Mouse (Mus musculus) c-Kit-positive CD71-negative TER-119-negative erythroid progenitor cells, embryonic 14.5 days (primary cell): ENCODE measurements at regions not wholly inside any gene's neighbourhood (a gene's known extent, or its start where the extent isn't known, plus 50 kb on each side); places are given as distances from the start of the nearest gene placed in this dataset.
"Not testable (repeated sequence)": the region's sequence is repeated elsewhere in the genome, so short reads cannot be mapped to it uniquely, and the experiment has no call there.

Experiments used
- DNase-seq: peaks from one replicate; pipeline ENCODE4 v3.0.0-alpha.2; 2013; ENCODE audit warnings: low read depth

- not testable (repeated sequence) for DNase-seq
Measured at GRCm38 (mm10) chr9:3116311-3116710, 79.6 kb downstream of the Gm10715 start.

- no peak for DNase-seq
Measured at GRCm38 (mm10) chr9:3161181-3161580, 124.5 kb downstream of the Gm10715 start.

GRCm38 (mm10) chr9:3184343-3184742 lies 147.7 kb downstream of the Gm10715 start:
- no peak for DNase-seq

GRCm38 (mm10) chr9:3199151-3200018 lies 135.6 kb upstream of the Alkbh8 start:
- DNase-seq = peak; percentile 9

- DNase-seq = not testable (repeated sequence)
Measured at GRCm38 (mm10) chr9:3200019-3200347, 135.0 kb upstream of the Alkbh8 start.

- not testable (repeated sequence) for DNase-seq
Measured at GRCm38 (mm10) chr9:3208120-3208519, 126.8 kb upstream of the Alkbh8 start.

GRCm38 (mm10) chr9:3258396-3259300 lies 76.3 kb upstream of the Alkbh8 start:
- DNase-seq = peak; percentile 100

GRCm38 (mm10) chr9:3260181-3260580 lies 74.8 kb upstream of the Alkbh8 start:
- peak; percentile 25 for DNase-seq

- no peak for DNase-seq
Measured at GRCm38 (mm10) chr9:3260860-3261259, 74.1 kb upstream of the Alkbh8 start.

GRCm38 (mm10) chr9:3264467-3264866 lies 70.5 kb upstream of the Alkbh8 start:
- DNase-seq = no peak

- DNase-seq = not testable (repeated sequence)
Measured at GRCm38 (mm10) chr9:3280496-3280895, 54.4 kb upstream of the Alkbh8 start.

- DNase-seq = not testable (repeated sequence)
Measured at GRCm38 (mm10) chr9:3281906-3282305, 53.0 kb upstream of the Alkbh8 start.

GRCm38 (mm10) chr9:3283381-3283780 lies 51.6 kb upstream of the Alkbh8 start:
- DNase-seq = not testable (repeated sequence)
